Mouse (Mus musculus): ENCODE data around the gene Kiss1.

- TF ChIP-seq POLR2A (IDR thresholded peaks at IDR 0.05; ENCODE audit: insufficient read depth, low read depth, low read length) = no peak
- no peak for TF ChIP-seq CTCF (IDR thresholded peaks at IDR 0.05; ENCODE audit: insufficient read depth, low read depth, low read length)
Measured at GRCm38 (mm10) chr1:133285907-133286306, 35.8 kb upstream of the Kiss1 start.
